Mouse (Mus musculus): ENCODE data around the gene Tdrd3. TPM values are rescaled to one million over a fixed set of nuclear protein-coding genes. Genes with fewer than 3 reads are reported as not detected.

Gene Tdrd3
- total RNA-seq, 1 experiment from 2014 or later = 44.0 TPM

DNA sequence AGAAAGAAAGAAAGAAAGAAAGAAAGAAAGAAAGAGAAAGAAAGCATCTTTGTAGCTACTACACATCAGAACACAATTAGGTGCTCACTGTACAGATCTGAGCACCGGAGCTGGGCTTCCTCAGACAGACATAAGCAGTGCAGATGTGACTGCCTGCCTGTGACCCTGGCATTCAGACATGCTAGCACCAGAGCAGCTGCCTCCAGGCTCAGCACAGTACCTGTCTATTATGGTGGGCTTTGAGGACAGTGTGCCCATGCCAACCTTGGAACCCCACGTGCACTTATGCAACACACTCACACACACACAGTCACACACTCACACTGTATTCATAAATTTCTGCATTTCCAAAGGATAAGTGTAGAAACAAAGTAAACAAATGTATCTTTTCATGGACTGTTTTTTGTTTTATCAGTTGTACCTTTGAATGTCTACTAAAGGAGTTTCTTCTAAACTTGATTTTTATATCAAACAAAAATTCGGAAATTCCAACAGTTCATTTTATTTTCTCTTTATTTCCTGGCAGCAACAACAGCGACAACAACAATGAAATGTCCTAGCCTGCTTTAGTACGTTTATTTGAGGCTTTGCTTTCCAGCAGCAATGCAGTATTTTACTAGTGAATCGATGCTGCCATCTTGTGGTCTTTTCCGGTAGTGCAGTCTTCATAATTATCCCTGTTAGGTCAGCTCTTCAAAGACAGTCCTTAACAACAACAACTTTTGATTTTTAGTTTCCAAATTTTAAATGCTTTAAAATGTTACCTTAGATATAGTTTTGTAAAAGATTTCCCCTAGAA lies 35.4 kb downstream of the Tdrd3 start:
- peak; percentile 57 for DNase-seq

DNA sequence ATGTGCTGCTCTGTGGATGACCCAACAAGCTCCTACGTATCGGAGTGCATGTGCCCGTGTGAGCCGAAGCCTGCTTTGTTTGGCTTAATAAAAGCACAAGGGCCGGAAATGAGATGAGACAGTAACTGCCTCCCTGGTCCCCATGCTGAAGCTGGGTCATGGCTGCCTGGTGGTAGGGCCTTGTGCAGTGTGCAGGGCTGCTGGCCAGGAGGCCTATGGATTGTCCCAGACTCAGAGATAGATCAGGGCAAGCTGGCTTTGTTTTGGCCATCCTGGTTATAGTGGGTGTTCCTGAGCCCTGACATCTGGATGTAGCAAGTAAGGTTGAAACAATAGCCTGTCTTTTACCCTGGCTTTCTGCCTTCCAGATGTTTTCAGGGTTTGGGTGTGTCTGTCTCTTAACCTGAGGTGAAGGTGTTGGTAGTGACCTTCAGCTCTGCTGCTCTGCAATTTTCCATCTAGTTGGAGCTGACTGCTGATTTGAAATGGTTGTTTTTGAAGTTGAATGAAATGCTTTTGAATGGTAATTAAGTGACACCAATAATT lies 39.3 kb downstream of the Tdrd3 start:
- DNase-seq = no peak

DNA sequence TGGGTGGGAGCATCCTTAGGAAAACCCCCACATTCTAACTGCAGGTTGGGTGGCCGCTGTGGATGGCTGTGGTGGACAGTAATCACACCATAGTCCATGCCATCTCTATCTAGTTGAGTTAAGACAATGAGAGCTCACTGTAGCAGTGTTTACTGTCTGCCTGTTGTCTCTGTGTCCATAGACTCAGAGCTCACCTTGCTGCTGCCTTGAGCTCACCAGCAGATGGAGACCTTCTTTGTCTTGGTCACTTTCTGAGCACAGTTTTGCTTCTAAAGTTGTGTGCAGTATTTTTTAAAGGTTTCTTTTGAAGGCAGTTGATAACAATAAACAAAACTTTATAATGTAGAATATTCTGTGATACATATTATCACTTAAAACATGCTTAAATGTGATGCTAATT lies 43.3 kb downstream of the Tdrd3 start:
- no peak for DNase-seq

DNA sequence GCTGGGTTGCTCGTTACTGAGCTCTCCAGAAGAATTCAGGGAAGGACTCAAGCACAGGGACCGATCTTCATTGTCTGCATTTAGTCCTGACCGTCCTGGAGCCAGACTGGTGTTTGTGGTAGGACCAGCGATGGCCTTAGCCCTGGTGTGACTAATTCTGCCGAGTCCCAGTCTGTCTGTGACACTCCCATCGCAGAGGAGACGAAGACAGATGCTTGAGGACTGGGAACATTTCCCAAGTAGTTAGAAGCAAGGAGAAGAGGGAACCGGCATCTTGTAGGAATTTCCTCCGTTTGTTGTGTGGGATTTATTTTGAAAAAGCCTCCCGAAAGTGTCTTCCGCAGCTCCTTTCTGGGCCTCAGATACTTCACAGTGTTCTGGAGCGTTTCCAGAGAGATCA lies 45.1 kb downstream of the Tdrd3 start:
- no peak for DNase-seq

DNA sequence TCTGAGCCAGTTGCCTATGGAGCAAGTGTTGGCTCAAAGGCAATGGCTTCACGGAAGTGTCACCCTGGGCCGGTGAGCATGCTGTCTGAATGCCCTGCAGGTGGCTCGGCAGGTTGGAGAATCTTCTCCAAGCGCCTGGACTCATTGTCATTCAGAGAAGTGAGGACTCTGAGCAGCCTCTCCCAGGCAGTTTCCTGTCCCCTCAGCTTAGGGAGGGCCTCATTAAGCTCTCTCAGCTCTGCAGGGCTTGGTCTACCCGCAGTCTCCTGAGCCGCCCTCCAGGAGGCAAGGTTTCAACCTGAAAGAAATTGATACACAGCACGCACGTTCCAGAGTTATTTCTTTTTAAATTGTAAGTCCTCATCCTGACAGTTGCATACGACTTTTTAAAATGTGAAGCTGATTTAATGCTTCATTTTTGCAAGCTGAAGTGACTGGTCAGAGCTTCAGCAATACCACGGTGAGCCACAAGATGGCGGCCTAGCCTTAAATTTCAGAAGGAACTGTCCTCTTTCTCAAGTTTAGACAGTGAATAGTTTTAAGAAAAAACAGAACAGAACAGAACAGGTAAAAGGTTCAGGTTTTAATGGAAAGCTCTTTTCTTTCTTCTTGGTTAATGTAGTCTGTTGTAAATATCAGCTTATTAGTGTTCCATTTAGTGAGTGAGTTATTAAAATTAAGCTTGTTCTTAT lies 47.7 kb downstream of the Tdrd3 start:
- DNase-seq = peak; percentile 79

DNA sequence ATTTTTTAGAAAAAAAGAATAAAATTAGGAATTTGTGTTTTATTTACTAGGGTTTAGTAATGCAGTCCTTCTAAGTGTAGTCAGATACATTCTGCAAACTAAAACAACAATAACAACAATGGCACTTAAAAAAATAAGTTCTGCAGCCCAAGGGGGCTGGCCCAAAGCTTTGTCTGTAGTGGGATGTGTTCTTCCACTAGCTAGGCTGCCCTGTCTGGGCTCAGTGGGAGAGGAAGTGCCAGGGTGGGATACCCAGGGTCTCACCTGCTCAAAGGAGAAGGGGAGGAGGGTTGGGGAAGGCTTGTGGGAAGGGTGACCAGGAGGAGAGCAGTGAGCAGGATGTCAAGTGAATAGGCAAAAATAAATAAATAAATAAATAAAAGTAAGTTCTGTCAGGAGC lies 48.2 kb downstream of the Tdrd3 start:
- DNase-seq = no peak

DNA sequence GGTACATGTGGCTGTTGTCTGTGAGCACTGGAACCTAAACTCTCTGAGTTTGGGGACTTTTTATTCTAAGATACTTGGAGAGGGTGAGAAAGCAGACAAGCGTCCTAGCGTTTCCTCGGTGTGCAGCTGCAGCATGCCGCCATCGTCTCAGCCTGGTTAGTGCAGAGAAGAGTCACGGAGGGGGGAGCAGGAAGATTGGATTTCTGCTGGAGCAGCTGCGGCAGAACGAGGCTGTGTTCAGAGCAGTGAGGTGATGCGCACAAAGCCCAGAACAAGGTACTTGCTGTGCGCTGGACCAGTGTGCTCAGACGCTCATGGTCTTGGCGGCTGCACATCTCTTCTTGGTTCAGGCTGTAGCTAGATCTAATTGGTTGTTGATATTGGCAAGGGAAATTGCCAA lies 51.1 kb downstream of the Tdrd3 start:
- DNase-seq = no peak

DNA sequence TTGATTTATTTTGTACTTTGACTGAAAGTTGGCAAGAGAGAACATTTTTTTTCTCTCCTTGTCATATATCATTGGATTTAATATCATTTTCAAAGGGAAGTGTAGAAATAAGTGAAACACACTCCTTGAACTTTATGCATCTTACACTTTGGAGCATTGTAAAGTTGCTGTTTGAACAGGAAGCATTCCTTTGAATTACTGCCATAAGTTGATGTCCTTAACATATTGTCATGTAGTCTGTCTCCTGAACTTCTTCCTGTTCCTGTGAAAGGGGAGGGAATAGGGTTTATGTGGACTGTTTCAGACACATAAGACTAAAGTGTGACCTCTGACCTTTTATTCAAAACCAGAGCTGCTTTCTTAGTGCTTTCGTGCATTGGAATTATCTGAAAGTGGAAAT lies 55.1 kb downstream of the Tdrd3 start:
- DNase-seq = no peak

DNA sequence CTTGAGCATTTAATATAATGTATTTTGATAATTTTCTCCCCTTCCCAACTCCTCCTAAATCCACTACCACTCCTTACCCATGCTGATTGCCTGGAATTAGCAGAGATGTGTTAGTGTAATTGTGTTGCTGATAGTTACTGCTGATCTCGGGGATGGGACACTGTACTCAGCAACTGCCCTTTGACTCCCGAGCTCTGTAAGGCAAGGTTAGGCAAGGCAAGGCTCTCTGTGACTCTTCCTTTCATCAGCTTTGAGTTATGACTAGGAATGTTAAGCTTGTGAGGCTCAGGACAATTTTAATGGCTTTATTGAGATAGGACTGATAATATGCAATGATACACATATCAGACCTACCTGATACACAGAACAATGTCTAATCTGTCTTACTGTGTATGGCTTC lies 56.3 kb downstream of the Tdrd3 start:
- no peak for DNase-seq

DNA sequence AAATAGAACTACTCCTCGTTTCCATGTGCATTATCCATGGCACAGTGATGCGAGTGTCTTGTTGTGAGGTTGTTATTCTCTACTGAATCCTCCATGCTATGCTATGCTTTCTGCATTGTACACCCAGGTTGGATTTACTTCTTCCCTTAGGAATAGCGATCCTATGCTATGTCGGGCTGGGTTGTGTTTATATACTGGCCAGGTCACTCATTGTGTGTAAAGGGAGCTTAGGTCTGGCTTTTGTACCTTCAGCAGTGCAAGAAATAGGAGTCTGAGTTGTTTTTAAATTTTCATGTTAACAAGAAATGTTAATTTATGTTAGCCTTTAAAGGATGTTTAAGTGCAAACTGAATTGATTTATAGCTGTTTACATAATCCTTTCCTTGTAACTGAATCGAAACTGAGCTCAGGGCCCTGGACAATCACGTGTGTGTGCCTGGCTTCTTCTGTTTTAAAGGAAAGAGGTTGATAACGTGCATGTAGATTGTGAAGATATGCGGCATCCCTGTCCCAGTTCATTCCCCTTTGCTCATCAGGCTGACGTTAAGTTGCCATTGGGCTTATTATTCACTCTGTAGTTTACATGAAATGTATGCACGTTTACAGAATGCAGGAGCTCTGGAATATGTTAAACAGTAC lies 59.4 kb downstream of the Tdrd3 start:
- DNase-seq = no peak

DNA sequence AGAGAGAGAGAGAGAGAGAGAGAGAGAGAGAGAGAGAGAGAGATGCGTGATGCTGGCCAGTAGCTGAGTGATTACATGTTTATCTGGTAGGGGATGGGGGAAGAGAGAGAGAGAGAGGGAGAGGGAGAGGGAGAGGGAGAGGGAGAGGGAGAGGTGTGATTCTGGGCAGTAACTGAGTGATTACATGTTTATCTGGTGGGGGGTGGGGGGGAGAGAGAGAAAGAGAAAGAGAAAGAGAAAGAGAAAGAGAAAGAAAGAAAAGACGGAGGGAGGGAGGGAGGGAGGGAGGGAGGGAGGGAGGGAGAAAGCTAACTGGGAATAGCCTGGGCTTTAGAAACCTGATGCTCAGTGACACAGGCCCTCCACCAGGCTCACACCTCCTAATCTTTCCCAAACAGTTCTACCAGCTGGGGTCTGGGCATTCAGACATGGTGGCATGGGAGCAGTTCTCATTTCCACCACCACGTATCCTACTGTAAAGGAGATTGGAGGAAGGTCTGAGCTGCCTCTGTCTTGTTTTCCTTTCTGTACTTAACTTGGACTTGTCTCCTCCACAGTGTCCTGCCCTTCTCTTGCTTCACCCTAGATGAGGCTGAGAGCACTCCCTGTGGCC lies 62.0 kb downstream of the Tdrd3 start:
- no peak for DNase-seq

DNA sequence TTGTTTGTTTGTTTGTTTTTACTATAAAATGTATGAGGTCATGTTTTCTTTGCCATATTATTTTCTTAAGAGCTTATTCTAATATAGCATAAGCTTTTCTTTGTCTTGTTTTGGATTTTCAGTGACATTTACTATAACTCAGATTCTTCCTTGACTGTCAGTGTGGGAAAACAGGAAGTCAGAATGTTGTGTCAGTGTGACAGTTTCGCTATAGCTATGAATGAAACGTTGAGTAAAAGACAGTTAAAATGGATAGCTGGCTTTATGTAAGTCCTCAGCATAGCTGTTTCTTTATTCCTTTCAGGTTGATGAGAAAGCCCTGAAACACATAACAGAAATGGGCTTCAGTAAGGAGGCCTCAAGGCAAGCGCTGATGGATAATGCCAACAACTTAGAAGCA lies 69.4 kb downstream of the Tdrd3 start:
- no peak for DNase-seq

DNA sequence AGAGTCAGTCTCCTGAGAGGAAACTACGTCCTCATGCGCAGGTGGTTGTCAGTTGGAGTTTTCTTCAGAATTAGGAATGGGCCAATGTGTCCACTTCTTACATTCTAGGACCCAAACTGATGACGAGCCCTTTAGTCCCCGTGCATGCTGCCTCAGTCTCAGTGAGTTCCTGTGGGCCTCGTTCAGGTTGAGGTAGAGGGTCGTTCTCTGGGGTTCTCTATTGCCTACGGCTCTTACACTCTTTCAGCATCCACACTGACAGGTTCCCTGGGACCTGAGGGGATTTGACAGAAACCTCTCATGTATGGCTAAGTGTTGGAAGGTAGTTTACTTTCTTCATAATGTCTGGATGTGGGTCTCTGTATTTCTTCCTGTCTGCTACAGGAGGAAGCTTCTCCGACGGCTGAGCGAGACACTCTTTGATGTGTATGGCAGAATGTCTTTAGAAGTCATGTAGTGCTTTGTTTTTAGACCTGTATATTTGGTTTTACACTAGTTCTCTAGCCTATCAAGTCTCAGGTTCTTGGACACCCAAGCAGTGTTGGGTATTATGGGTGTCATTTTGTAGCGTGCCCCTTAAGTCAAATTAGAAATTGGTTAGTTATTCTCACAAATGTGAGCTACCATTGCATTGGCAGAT lies 81.6 kb downstream of the Tdrd3 start:
- DNase-seq = no peak

DNA sequence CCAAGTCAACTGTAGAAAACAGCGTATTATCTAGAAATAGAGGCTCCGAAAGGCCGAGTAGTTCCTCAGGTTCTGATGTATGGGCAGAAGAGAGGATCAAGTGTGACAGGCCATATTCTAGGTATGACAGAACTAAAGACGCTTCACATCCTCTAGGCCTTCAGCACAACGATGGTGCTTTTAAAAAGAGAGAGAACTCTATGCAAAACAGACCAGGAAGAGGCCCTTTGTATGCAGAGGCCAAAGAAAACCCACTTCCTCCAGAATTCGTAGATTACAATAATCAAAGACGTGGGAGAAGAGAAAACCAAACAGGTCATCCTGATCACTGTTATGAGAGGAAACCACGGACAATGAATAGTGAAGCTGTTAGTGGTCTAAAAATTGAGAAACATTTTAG lies 89.5 kb downstream of the Tdrd3 start:
- no peak for DNase-seq

DNA sequence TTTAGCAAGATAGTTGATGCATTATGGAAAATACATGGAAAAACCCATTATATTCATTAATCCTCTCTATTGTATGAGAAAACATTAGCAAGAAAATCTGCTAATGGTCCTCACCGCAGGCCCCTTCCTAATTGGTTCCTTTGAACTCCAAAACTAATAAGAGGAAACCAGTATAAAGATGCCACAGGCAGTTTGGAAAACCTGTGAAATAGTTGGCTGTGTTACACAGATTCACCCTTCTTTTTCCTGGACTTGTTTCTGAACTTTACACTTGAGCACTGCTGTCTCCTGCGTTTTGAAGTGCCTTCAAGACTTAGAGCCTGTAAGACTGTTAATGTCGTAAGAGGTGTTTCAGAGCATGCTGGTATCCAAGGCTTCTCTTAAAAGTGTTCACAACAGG lies 98.8 kb downstream of the Tdrd3 start:
- no peak for DNase-seq

DNA sequence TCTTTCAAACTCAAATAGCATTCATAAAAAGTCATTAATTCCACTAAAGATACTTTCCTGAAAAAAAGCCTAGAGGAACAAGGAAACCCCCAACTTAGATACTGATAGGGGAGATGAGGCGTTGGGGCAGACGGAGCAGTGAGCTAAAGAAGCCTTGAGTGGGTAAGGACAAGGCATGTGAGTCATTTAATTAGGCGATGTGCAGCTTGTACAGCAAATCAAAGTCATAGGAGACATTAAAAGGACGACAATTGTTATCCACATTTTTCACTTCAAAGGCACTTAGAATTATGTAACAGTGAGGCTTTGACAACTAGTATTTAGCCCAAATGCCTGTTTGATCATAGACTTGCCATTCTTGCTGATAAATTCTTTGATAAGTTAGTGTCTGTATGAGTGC lies 100.9 kb downstream of the Tdrd3 start:
- no peak for DNase-seq

DNA sequence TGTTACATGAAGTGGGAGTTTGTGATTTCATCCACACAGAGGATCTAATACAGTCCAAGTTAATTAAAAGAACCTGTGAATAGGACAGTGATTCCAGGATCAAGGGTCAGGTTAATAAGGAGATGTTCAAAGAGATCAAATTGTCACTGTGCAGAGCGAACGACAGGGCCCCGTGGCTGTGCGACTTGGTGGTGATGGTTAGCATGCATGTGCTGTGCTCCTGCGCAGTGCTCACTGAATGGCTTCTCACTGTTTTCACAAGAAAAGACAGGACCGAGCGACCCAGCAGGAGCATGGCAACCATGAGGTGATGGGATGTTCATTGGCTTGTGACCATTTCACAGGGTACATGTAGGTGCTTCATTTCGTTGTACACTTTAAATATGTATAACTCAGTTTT lies 115.4 kb downstream of the Tdrd3 start:
- no peak for DNase-seq

DNA sequence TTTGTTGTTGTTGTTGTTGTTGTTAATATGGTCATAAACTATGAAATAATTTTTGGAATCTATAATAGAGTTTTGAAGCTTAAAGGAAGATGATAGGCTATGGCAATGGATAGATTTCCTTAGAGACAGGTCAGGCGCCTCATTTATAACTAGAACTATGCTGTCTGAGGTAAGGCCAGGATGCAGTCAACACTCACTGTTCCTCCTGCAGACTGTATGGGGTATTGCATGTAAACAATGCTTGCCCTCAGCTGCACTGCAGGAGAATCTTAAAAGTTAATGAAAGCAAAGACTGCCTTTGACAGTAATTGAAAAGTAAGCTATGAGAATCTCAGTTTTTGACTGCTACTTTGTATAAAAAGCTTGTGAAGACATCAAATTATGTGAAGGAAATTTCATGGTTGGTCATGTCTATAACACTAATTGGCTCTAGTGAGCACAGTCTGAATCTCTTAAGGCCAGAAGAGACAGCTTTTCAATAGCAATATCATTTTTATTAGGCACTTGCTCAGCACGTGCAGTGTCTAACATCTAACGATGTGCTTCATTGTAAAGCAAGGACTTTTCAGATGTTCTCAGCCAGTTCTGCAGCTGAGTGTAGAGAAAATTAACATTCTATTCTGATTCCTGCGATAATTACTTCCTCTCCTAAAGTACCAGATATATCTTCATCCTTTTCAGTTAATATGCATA lies 120.8 kb downstream of the Tdrd3 start:
- no peak for DNase-seq

DNA sequence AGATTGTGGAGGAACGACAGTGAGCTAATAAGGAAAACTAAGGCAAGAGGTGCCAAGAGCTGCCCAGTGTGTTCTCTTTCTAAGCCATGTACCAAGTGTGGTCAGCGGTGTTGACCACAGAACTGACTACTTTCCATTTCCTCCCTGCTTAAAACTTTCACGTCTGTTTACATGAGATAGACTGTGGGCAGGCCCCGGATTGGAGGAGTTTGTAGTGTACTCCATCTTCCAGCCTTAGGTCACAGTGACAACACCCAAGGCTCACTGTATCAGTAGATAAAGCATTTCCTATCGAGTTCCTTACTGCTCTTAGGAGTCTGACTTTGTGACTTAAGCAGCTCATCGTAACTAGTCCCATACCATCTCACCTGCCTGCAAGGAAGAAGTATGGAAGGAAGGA lies 133.5 kb downstream of the Tdrd3 start:
- no peak for DNase-seq

DNA sequence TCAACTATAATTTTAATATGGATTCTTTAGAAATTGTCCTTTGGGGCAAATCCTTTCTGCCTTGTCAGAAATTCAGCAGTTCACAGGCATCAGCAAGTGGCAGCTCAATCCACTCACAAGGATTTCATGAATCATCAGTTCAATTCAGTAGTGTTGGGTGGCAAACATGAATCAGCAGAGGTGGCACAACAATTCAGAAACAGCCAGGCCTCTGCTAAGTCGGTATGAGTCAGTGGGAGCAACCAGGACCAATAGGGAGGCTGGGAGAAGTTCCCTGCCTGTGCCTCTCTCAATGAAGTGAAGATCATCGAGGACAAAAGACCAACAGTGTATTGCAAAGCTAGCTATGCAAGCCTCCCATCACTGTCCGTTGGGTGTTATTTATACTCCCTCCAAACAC lies 135.8 kb downstream of the Tdrd3 start:
- no peak for DNase-seq

DNA sequence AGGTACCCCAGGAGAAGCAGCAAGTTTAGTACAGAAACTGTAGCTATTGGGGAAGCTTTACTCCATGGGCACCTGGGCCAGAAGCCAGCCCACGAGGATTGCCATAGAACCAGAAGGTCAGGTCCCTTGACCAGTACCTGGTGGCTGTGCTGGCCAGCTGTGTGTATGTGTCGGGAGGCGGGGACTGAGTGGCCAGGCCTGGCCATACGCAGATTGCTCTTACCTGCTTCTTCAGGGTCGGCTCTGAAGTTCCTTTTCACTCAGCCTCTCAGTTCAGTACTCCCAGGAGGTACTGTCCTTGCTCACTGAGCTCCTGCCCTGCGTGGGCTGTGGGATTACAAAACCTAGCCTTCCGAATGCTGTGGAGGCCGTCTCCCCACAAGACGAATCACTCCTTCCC lies 147.4 kb downstream of the Tdrd3 start:
- no peak for DNase-seq

DNA sequence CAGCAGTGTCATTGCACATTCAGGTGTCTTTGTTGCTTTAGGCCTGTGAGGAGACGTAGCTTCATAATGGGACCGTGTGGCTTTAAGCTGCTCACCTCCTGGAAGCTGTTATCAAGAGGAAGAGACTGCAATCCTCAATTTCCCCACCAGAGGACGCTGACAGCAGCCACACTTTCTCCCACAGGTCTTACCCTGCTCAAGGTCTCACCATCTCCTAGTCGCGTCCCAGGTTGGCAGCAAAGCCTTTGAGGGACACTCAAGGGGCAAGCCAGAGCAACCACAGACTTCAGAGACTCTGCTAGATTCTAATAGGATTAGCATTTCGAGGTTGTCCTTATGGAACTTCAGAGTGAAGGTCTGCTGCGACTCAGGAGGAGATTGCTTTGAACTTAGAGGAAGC lies 149.8 kb downstream of the Tdrd3 start:
- peak; percentile 6 for DNase-seq
